8 mouse cellular contexts compared by ENCODE assay signal in genomic region chr7:19458591-19459111, GRCm38 (mm10). TPM values are rescaled to one million over a fixed set of nuclear protein-coding genes. Genes with fewer than 3 reads are reported as not detected.
DNase-seq lines count a peak whose midpoint lies in the region; ATAC-seq and TF ChIP-seq lines count a peak whose summit lies in the region.

Gene Mark4 (minus strand): TSS chr7:19458821.

- in situ Hi-C loops in ES-E14 (cut with MboI; ENCODE audit: low sequenced_read_pairs in 2 of 2, unreplicated experiment in 2 of 2) = no loop called here

- H3K4me1 ChIP-seq in ES-E14 (ENCODE audit: control insufficient read depth in 2 of 2, insufficient read depth in 2 of 2, low read length in 2 of 2, poor library complexity in 1 of 2) = peaks cover 0 to 35% of the 10 kb centered on the region in 2 experiments; a peak in 2 of 4 replicates
- peaks cover 27% of the 10 kb centered on the region for H3K4me1 ChIP-seq in forebrain, embryonic 16.5 days (replicated peaks; ENCODE audit: control insufficient read depth, insufficient read depth, low read length)
- H3K4me1 ChIP-seq in lung, embryonic 15.5 days = peaks cover 21% of the 10 kb centered on the region

- H3K36me3 ChIP-seq in ES-E14 (ENCODE audit: control insufficient read depth, insufficient read depth, low read length, poor library complexity, severe bottlenecking) = no peaks in the 10 kb centered on the region; the same call in 1 of the 2 replicates
- H3K36me3 ChIP-seq in forebrain, embryonic 16.5 days (ENCODE audit: control insufficient read depth, insufficient read depth) = peaks cover 2% of the 10 kb centered on the region; the same call in 1 of the 2 replicates
- H3K36me3 ChIP-seq in lung, embryonic 15.5 days = 0 out of 2 replicates have a peak, but pooled peaks cover 2% of the 10 kb centered on the region

- peak within 1 kb of the TSS; percentile 93 for H3K4me2 ChIP-seq in forebrain, embryonic 16.5 days (ENCODE audit: low read length)
- H3K4me2 ChIP-seq in lung, embryonic 15.5 days = peak within 1 kb of the TSS; percentile 90

- H3K9ac ChIP-seq in ES-E14 (ENCODE audit: insufficient read depth, low read depth, low read length, poor library complexity, severe bottlenecking) = peak within 1 kb of the TSS; percentile 89
- peak within 1 kb of the TSS; percentile 79 for H3K9ac ChIP-seq in forebrain, embryonic 16.5 days (replicated peaks; ENCODE audit: low read depth, low read length)
- peak within 1 kb of the TSS; percentile 67 for H3K9ac ChIP-seq in lung, embryonic 15.5 days

- no peaks in the 10 kb centered on the region for H3K9me3 ChIP-seq in ES-E14 (ENCODE audit: control insufficient read depth, insufficient read depth, low read depth, low read length)
- H3K9me3 ChIP-seq in forebrain, embryonic 16.5 days (ENCODE audit: control insufficient read depth, low read length) = no peaks in the 10 kb centered on the region
- H3K9me3 ChIP-seq in lung, embryonic 15.5 days = no peaks in the 10 kb centered on the region

- ATAC-seq in forebrain, embryonic 16.5 days = peak; percentile 87
- ATAC-seq in lung, embryonic 15.5 days (ENCODE audit: borderline replicate concordance, extremely low read depth, low FRiP score, low TSS enrichment) = peak; percentile 88

- 1% methylated on average over 20 of the region's 42 CpGs for WGBS in forebrain, embryonic 16.5 days
- WGBS in lung, embryonic 15.5 days = 0% methylated on average over 13 of the region's 42 CpGs

- H3K4me3 ChIP-seq in ES-E14 (ENCODE audit: insufficient read depth in 1 of 2, low read depth in 1 of 2, low read length in 2 of 2, poor library complexity in 1 of 2, severe bottlenecking in 1 of 2) = peak within 1 kb of the TSS; percentile 94 to 99
- peak within 1 kb of the TSS; percentile 79 for H3K4me3 ChIP-seq in forebrain, embryonic 16.5 days (replicated peaks; ENCODE audit: low read length)
- H3K4me3 ChIP-seq in layer of hippocampus, adult 2 months = peak within 1 kb of the TSS; percentile 91
- peak within 1 kb of the TSS; percentile 90 for H3K4me3 ChIP-seq in lung, embryonic 15.5 days

- TF ChIP-seq CTCF in layer of hippocampus, adult 2 months (conservative IDR thresholded peaks at IDR 0.05) = peak; percentile 29; the same call in 1 of the 2 replicates

- peak; percentile 70 for DNase-seq in ES-E14 (ENCODE audit: low read depth, low spot score)
- peak; percentile 73 for DNase-seq in cerebellum, adult 11-12 months
- DNase-seq in heart, postnatal 25 days (ENCODE audit: low spot score) = peak; percentile 53
- peak; percentile 59 to 73 for DNase-seq in layer of hippocampus, adult 2 months (ENCODE audit: low spot score in 2 of 2)
- peak; percentile 72 for DNase-seq in ovary, adult 18-20 months (ENCODE audit: low spot score)
- peak; percentile 88 for DNase-seq in thymus, postnatal 0 days (ENCODE audit: low spot score)

- H3K27ac ChIP-seq in ES-E14 (ENCODE audit: insufficient read depth, low read depth, low read length, poor library complexity, severe bottlenecking) = peak within 1 kb of the TSS; percentile 37; the same call in 1 of the 2 replicates
- peak within 1 kb of the TSS; percentile 86 for H3K27ac ChIP-seq in forebrain, embryonic 16.5 days (ENCODE audit: low read length)
- H3K27ac ChIP-seq in layer of hippocampus, adult 2 months = peak within 1 kb of the TSS; percentile 93
- peak within 1 kb of the TSS; percentile 72 for H3K27ac ChIP-seq in lung, embryonic 15.5 days

- intact Hi-C loops in heart, postnatal 25 days (cut with DNase I) = loop anchor here (5.0 kb wide), 1 partner anchor 114 kb away; no protein-coding TSS in a partner anchor

- no peaks in the 10 kb centered on the region for H3K27me3 ChIP-seq in forebrain, embryonic 16.5 days (replicated peaks; ENCODE audit: control insufficient read depth, insufficient read depth, low read length)
- H3K27me3 ChIP-seq in lung, embryonic 15.5 days = no peaks in the 10 kb centered on the region

TF ChIP-seq in ES-E14, 5 proteins besides CTCF, POLR2A, EP300 and RAD21:
- TF ChIP-seq ZNF384 (IDR thresholded peaks at IDR 0.05; ENCODE audit: low read depth, low read length) (no peak), ZC3H11A (IDR thresholded peaks at IDR 0.05; ENCODE audit: borderline replicate concordance, low read depth, low read length) (no peak), MAFK (IDR thresholded peaks at IDR 0.05; ENCODE audit: insufficient read depth, low read depth, low read length) (no peak), HCFC1 (IDR thresholded peaks at IDR 0.05; ENCODE audit: borderline replicate concordance, insufficient read depth, low read length) (no peak; the same call in 1 of the 2 replicates), CHD2 (IDR thresholded peaks at IDR 0.05; ENCODE audit: low read depth, low read length) (no peak)

RNA-seq across cellular contexts. Expression of gene Mark4, which starts in this region (rescaled TPM):
- 9.9 and 10.3 TPM in 2 replicates for total RNA-seq in ES-E14 (2012; rRNA removed)
- polyA plus RNA-seq in forebrain, embryonic 16.5 days (2015; fragmentation: Nextera tagmentation; extraction: Ambion mirVana) = 13.8 and 17.5 TPM in 2 replicates
- total RNA-seq in heart, postnatal 25 days (2021) = 10 to 100 TPM; 22.3 to 24.3 TPM
- 10 to 100 TPM; 92.9 to 99.6 TPM for total RNA-seq in layer of hippocampus, adult 2 months (2021)
- polyA plus RNA-seq in lung, embryonic 15.5 days (2015; fragmentation: Nextera tagmentation; extraction: Ambion mirVana) = 7.9 TPM in 2 replicates
- 6.7 and 9.0 TPM in 2 replicates for polyA plus RNA-seq in thymus, postnatal 0 days (2015; fragmentation: Nextera tagmentation; extraction: Ambion mirVana)

Comparison
In these comparisons a context has a peak if more than half of its experiments do, and no peak if none do; other contexts are left out.
1. Peak in every context shown above with its lines: DNase-seq, ATAC-seq, H3K4me3 ChIP-seq and H3K27ac ChIP-seq.
2. H3K27ac ChIP-seq: peak in every context shown above with its lines; median percentile 93 in layer of hippocampus, adult 2 months; 86 in forebrain, embryonic 16.5 days; 72 in lung, embryonic 15.5 days; 37 in ES-E14.